Mouse (Mus musculus) right cerebral cortex, postnatal 10 days (tissue): Measurements from ENCODE around the gene Zfy1.
"Not testable (repeated sequence)": the region's sequence is repeated elsewhere in the genome, so short reads cannot be mapped to it uniquely, and the experiment has no call there.

ENCODE experiments used
- DNase-seq, 2 experiments: peaks; one replicate each; pipeline ENCODE4 v3.0.0; 2021; ENCODE audit warnings: low spot score in 2 of 2

The Zfy1 gene

GRCm38 (mm10) chrY:797309-797708, at the start of gene Zfy1:
Zfy1 (minus strand) TSS chrY:797409.
- not testable (repeated sequence) for DNase-seq

- DNase-seq: no peak
Observed at GRCm38 (mm10) chrY:818396-818795, 21.2 kb upstream of the Zfy1 start, which contains the start of gene Uba1y. Uba1y (plus strand) TSS chrY:818649.

GRCm38 (mm10) chrY:808991-809661, 11.9 kb upstream of the Zfy1 start:
- DNase-seq: peak in 1 of 2 experiments; percentile 8
